Mouse (Mus musculus) megakaryocyte, embryonic 14.5 days (primary cell): ENCODE data around the gene Rsph10b.

Source experiments
- FLI1 ChIP-seq: IDR thresholded peaks from 2 replicates; pipeline ENCODE4 v1.6.1; 2012; ENCODE audit warnings: low read length, inconsistent platforms, mixed read lengths
- GATA1 ChIP-seq: IDR thresholded peaks from 3 replicates; pipeline ENCODE4 v1.6.1; 2012; ENCODE audit warnings: mixed read lengths, low read length, inconsistent platforms, borderline replicate concordance

GRCm38 (mm10) chr5:144014551-144015311, 81.9 kb downstream of the Rsph10b start, which contains the start of gene Ccz1:
- TF ChIP-seq GATA1, result no peak
- TF ChIP-seq FLI1, result no peak
